Mouse (Mus musculus): Measurements from ENCODE around the gene Ntng2.
A peak's percentile ranks its signal among the peaks of the same experiment; 100 is the strongest.

The Ntng2 gene

DNA sequence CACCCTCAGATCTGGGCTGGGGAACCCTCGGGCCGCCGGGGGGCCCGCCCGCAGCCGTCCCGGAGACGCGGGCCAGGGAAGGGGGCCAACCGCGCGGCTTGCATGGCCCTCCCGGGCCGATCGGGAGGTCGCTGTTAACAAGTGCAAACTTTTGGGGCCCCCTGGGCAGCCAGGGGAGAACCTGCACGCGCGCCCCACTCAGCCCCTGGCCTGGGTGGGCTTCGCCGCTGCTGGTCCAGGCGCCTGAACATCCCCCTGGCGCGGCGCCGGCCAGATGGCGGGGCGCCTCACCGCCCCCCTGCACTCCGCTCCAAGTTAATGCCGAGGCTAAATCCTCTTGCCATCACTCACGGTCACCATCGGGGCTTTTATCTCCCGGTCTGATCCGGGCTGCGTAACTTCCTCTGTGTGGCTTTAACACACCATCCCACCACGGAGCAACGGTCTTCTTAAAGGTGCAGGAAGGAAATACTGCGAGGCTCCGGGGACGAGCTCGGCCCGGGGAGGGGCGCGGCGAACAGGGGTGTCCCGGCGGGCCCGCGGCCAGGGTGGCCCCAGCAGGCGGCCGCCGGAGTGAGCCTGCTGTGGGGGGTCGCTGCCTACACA, at the start of gene Ntng2:
Ntng2 (minus strand) TSS at position 407 of the 606 bp plus-strand sequence.
- peak; percentile 92 for DNase-seq

DNA sequence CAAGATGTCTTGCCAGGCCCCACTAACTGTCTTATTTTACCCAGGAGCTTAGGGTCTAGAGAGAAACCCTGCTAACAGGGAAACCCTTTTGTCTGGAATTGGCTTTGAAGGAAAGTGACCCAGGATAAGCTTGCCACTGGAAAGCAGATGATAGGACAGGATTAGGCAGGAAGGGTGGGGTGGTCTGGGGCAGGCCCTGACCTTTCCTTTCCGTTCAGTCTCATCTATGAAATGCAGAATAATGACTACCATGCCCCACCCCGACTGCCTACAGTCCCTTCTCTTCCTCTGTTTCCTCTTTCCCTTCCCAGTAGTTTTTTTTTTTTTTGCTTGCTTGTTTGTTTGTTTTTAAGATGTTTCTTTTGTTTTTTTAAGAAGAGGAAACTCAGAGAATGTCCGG, 42.8 kb upstream of the Ntng2 start:
- DNase-seq = no peak

DNA sequence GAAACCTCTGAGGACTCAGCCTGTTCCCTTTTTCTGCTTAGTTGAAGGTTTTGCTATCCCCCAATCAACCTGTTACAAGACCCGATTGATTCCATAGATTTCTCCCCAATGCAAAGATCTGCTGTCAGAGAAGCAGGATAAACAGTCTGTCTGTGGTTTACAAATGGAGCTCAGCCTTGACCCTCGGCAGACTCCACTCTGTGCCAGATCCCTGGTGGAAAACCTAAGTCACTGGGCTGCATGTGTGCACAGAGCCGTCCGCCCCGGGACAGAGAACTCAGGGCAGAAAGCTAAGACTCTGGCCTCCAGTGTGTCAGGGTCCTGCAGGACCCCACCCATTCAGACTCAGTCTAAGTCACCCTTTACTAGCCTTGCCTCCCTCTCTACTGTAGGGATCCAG, 34.8 kb upstream of the Ntng2 start:
- DNase-seq = no peak

DNA sequence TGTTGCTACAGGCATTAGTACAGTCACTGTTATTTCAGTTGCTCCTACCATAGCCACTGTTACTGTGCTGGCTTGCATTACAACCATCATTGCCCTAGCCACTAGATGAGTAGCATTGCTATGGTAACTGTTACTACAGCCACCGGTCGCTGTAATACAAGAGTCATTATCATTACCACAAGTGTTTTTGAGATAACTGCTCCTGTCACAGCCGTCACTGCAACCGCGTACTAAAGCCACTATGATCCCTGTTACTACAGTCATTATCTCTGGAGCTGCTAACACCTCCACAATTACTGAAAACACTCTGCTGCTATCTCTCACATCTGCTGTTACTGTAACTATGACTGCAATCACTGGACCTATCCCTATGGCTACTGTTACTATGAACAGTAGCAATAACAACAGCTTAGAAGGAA, 24.9 kb upstream of the Ntng2 start:
- DNase-seq = peak; percentile 38

DNA sequence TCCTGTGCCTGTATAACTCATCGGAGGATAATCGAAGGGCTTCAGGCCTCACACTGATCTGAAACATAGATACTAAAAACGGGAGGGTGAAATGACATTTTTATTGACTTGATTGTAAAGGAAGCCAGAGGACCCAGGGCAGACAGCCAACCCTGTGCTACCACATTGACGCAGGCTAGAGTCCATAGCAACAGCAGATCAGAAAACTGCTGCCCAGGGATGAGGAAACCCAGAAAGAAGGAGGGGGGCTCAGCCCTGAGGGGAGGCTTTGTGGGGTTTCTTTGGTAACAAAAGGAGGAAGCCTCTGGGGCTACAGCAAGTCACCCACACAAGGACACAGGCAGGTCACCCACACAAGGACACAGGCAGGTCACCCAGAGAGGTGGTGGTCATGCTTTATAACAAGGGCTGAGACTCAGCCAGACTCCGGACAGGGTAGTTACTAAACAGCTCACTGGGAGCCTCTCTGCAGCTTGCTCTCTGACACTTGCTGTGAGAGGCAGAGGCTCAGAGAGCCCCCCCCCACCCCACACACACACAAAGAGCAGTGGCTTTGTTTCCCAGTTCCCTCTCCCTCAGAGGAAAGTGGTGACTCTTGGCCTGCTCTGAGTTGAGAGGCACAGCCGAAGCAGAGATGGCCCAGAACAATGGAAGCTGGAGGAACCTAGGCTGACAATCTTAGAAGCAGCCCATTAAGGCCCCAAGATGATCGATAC, 19.2 kb upstream of the Ntng2 start:
- peak; percentile 55 for DNase-seq

DNA sequence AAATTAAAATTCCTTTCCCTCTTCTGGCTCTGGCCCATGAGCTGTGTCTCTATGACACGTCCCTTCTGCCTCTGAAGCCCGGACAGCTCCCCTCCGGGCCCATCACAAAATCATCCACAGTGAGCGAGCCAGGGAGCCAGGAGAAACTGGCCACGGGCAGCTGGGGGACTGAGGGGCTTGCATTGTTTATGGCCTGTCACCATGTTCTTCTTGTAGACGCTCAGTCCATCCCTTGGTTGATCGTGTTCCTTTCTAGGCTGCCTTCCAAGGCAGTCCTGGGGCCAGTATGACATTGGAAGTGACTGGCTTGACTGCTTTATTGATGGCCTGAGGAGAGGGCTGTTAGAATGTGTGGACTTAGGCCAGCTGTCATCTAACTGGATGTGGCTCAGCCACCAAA, 18.3 kb upstream of the Ntng2 start:
- no peak for DNase-seq

DNA sequence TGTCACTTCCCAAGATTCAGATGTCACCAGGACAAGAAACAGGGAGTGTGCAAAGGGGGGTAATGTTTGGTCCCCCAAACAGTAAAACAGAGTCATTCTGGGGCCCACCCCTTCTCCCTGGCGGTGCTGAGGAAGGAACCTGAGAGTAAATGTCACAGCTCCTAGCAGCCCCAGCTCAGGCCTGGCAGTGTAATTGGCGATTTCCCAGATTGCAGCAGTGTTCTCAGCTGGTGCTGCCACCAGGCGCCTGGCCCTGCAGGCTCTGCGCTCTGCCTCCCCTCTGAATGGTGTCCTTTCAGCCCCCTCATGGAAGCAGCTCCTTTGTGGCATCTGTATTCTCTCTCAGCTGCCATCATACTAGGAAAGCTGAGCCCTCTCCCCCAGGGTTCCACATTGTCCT, 14.0 kb upstream of the Ntng2 start:
- DNase-seq = peak; percentile 34

DNA sequence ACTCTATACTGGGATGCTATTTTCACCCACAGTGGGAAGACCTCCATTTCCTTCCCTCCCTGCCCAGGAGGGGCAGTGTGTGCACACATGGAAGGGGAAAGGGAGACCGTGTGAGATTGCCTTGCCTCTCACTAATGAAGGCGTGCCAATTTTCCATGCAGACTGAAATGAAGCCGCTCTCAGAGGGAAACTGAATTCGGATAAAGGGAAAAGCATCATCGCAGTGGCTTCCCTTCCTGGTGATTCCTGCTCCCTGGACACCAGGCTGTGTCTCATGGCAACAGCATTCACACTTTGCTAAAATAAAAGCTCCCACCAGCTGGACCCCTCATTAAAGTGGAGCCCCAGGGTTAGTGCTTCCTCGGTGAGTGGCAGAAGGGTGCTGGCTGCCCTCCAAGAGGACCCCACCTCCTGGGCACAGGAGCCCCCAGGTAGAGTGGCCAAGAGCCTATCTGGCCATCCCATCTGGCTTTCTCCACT, 9.7 kb upstream of the Ntng2 start:
- peak; percentile 48 for DNase-seq

DNA sequence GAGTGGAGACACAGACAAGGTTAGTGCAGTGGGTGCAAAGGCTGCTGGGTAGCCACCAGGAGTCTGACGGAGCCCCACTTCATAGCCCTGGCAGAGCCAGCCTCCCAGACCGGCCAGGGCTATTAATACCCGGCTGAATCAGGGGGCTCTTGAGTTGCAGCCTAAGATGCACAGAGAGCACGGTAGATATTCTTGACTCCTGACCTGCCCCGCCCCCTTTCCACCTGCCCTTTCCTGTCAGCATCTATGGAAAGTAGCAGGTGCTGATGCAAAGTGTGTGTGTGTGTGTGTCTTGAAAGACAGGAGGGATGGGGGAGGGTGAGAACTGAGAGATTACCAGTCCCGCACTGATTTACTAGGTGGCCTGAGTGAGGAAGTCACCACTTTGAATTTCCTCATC, 8.3 kb upstream of the Ntng2 start:
- no peak for DNase-seq

DNA sequence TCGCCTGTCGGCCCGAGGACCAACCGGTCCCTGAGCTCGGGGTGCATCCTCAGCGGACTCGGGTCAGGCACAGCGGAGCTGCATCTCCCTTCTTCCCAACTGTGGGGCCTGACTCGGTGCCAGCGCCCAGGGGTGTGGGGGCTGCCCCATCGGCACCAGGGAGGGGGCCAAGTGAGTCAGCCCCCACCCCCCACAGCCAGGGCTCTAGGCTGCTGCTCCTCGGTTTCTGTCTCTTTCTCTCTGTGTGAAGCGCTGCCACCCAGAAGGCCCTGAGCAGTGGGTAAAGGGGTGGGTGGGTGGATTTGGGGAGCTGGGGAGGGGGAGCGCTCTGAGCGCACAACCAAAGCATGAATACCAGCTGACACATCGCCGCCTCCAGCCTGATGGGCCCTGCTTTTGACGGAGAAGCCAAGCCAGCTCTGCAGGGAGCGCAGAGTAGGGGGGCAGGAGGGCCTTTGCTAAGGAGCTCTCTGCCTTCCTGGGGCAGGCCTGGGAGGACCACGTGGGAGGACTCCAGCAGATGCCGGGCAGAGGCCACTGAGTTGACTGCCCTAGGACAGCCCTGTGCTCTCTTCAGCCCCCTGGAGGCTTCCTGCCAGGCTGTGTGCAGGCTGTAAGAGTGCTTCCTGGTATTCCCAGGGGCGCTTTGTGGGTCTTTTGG, 530 bp upstream of the Ntng2 start:
- DNase-seq = peak; percentile 79

DNA sequence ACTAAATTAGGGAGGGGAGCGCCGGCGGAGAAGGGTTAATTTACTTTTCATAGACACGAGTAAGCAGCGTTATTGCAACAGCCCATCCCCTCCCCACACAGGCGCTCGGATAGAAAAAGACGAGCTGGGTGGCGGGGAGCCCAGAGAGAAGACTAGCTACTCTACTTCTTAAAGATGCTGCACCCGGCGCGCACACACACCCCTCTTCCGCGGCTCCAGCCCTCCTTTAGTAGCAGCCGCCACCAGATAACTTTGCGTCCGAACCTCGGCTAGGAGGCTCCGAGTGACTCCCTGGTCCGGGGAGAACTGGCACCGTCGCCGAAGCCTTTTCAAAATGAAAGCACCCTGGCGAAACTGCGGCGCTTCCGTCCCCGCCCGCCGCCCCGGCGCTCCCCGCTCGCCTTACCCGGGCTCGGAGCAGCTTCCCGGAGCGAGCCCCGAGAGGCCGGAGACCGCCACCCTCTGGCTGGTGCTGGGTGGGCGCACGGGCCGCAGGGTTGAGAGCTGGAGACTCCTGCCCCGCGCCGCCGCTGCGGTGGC, 676 bp downstream of the Ntng2 start:
- DNase-seq = peak; percentile 65

DNA sequence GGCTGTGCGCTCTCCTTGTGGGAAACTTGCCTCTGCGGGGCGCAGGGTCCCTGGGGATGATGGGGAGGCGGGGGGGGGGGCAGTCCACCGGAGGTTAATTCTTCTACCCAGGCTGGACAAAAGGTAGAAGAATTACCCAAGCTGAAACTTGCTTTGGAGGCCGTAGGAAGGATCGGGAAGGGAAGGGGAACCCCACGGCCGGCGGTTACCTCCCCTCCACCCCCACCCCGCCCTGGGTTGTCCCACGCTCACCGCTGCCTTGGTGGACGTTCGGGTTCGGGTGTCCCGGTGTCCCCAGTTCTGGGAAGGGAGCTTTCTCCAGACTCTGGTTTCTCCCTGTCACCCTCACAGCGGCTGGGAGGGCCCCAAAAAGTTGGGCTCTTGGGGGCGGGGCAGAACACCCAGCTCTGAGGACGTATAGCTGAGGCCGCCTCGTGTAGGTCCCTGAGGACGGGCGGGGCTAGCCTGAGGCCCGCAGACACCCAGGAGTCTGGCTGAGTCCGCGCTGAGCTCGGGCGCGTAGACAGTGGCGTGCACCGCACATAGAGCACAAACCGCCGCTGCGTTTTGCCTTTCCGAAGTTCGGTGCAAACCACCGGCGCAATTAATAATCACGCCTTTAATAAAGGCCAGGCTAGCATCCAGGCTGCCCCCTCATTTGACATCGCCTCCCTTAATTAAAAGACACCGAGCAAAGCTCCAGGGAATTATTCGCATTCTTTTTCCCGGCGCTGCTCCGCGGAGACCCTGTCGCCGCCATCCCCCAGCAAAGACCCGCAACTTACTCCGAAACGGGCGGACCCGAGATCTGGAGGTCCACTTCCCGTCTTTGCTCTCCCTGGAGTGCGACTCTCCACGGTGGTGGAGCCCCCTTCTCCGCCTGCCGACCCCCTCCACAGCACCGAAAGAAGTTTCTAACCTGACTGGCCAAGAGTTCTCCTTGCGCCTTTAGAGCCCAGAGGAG, 1.4 kb downstream of the Ntng2 start:
- DNase-seq = peak; percentile 57

DNA sequence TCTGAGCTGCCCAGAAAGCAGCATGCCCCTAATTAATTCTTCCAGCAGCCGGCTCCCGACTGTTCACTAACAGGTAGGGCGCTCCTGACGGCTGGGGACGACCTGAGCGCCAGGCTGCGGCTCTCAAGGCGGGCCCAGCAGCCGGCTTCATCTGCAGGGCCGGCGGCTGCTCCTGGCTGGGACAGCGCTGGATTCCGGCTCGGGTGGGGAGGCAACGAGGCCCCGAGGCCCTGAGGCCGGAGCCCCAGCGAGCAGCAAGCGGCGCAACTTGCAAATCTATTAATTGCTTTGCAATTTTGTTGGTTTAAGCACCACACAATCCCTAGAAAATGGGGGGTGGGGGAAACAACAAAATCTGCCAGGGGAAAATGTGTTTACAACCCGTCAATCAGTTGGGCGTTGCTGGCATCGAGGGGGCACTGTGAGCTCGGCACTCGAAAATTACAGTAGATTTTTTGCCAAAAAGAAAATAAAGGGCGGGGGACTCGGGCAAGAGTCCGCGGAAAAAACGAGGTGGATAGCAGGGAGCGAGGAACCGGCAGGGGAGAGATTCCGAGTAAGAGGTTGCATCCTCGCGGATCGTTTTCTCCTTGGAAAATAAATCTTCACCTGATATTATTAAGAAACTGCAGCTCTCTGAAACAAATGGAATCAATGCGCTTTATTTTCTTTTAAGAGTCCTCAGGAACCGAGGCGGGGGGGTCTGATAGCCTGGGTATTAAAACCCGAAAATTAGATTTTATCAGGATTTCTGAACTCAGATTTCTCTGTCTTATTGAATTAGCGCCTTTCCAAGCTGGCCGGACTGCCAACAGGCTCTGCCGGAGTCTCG, 2.3 kb downstream of the Ntng2 start:
- peak; percentile 43 for DNase-seq

DNA sequence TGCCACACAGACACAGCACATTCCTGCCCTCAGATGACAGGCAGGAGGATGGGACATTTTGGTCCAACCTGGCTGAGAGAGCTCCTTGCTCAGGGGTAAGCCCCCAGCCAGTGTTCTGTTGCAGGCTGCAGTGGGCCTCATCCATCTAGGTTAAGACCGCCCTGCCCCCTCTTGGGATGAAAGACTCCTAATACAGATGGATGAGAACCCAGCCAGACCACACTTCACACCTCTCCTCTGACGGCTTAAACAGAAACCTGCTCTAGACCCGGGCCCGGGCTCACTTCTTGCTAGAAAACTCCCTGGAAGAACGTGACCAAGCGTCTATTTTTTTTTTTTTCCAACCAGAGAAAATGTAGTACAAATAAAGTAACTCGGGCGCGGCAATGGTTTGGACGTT, 3.0 kb downstream of the Ntng2 start:
- peak; percentile 50 for DNase-seq

DNA sequence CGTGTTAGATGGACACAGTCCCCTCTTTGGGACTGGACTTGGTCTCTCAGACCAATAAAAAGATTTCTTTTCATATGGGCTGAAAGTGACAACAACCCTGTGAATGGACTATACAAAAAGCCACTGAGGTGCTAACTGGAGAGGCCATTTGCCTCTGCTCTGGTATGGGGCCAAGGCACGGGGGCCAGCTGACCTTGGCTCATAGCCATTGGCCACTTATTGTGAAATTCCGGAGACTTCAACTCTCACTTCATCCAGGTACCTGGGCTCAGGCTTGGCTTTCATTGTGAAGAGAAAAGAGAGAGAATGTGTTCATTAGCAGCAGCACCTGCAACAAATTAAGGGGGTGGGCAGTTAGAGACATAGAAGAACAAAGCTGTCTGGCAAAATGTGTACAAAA, 4.3 kb downstream of the Ntng2 start:
- no peak for DNase-seq

DNA sequence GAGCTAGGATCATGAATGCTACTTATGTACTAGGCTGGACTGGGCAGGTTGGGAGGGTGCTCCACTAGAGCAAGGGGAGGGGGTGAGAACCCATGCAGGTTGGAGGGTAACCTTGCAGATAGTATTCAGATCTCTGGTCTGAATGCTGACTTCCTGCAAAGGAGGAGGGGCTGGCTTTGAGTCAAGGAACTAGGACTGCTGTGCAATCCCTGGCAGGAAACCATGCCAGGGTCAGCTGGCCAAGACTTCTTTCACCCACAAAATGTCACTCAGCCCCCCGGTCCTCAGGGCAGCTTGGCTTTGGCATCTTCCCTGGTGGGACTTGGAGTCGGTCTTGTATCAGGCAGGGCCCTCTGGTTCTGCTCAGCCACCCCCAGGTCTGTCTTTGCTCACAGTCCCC, 5.4 kb downstream of the Ntng2 start:
- no peak for DNase-seq

DNA sequence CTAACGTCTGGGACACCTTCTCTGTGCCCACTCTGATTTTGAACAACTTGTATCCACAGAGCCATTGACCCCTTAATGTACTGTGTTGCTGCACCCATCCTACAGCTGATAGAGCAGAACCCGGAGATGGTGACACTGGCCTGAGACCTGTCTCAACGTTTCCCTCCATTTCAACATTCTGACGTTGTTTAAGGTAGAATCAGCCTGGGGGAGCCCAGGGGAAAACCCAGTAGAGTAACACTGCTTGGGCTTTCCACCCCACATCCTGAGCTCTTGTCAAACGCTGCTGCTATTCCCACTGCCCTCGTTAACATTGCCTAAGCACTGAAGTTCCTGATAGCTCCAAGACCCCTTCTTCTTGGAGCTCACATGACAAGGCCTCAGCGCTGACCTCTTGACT, 5.9 kb downstream of the Ntng2 start:
- DNase-seq = no peak

DNA sequence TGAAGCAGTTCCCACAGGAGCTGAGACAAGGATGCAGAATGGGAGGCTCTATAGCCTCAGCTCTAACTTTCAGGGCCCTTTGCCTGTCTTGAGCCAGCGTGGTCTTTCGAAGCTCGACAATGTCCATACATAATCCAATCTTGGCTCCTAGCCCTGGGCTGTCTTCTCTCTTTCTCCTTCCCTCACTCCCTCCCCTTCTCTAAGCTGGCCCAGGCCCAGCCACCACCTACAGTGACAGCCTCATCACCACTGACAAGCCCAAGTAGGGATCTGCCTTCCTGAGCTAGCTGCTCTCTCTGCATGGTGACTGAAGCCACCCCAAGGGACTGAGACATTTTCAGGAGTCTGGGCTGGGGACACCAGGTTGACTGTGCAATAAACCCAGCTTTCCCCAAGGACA, 6.5 kb downstream of the Ntng2 start:
- DNase-seq = peak; percentile 52

DNA sequence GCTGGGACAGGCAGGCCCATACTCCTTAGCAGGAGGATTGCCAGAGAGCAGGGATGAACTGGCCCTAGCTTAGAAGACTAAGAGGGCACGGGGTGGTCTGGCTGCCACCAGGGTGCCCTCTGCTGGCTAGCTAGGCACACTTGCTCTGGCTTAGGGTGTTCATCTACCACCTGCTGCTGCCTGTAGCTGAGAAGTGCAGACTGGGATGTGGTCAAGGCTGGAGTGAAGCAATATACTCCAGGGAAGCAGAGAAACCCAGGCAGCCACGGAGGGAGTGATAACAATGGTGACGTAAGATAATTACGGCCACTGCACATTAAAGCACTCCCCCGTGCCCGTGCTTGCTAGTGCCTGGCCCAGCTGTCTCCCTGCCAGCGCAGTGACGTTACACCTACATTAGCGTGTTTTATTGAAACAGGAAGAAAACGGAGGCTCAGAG, 7.4 kb downstream of the Ntng2 start:
- DNase-seq = peak; percentile 73

DNA sequence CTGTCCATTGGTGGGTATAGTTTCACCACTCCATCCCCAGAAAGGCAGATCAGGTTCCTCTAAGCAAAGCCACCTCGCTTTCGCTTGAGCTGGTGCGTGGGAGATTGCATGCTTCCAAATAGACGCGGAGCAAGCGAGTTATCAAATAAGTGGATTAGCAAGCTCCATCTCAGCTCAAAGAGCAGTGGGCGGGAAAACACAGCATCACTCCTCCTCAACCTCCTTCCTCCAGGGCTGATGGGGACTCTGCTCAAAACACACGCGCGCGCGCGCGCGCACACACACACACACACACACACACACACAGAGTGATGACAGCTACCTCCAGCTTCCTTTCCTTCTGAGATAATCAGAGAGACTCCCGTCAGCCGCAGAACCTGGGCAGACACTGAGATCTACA, 13.5 kb downstream of the Ntng2 start:
- no peak for DNase-seq

DNA sequence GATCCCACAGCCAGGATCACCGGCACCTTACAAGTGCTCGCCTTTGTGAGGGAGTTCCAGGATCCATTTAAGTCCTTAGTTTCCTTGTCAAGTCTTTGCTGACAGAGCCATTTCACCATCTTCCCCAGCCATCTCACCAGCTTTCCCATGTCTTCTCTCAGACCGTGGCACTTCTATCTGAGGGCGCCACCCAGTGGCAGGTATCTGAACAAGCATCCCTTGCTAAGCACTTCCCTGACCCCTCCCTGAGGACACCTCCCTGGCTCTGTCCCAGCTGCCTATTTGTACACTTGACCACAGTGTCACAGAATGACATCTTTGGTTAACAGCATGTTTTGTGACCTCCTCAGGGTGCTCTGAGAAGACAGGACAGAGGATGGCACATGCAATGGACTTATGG, 15.2 kb downstream of the Ntng2 start:
- peak; percentile 78 for DNase-seq

DNA sequence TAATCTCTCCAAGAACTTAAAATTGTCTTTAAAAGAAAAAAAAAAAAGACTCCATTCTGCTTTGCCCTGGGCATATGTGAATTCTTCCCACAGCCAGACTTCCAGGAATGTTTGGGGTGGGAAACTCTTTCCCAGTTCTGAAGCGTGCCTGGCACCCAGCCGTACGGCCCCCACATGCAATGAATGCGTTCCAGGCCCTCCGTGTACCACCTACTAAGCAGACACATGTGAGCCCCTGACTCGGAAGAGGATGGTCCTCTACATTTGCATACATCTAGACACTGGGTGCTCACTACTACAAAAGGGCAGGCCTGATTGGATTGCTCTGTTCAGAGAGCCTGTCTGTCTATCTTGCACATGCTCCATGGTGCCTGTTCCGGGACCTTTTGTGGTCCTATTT, 17.0 kb downstream of the Ntng2 start:
- DNase-seq = no peak
